Mouse (Mus musculus): Measurements from ENCODE around the gene Cbx3. TPM values are rescaled to one million over a fixed set of nuclear protein-coding genes. Genes with fewer than 3 reads are reported as not detected.

Gene Cbx3
- polyA plus RNA-seq, 1 experiment from 2014 or later: 307 TPM

GRCm38 (mm10) chr6:51456198-51456597 is 14.0 kb upstream of the Cbx3 start:
- Histone ChIP-seq H3K27me3 (replicated peaks) (no peaks in the 10 kb centered on the region), H3K9me3 (replicated peaks) (no peaks in the 10 kb centered on the region), H3K4me3 (no peak overlapping the region), H3K27ac (no peak overlapping the region), H3K36me3 (peaks cover 35% of the 10 kb centered on the region), H3K9ac (no peak overlapping the region), H3K4me2 (no peak overlapping the region), H3K4me1 (peaks cover 15% of the 10 kb centered on the region; the same call in 1 of the 2 replicates)
- 62% methylated on average over 1 of the region's 1 CpGs for whole genome bisulfite sequencing (ENCODE audit: insufficient replicate concordance)
- ATAC-seq: no peak

- Histone ChIP-seq H3K4me2 (no peak overlapping the region), H3K27ac (no peak overlapping the region), H3K9me3 (replicated peaks) (no peaks in the 10 kb centered on the region), H3K4me1 (peaks cover 15% of the 10 kb centered on the region; the same call in 1 of the 2 replicates), H3K36me3 (peaks cover 45% of the 10 kb centered on the region), H3K27me3 (replicated peaks) (no peaks in the 10 kb centered on the region), H3K9ac (no peak overlapping the region), H3K4me3 (no peak overlapping the region)
- whole genome bisulfite sequencing (ENCODE audit: insufficient replicate concordance): 61% methylated on average over 3 of the region's 3 CpGs
- no peak for ATAC-seq
These were observed 12.9 kb upstream of the Cbx3 start for GRCm38 (mm10) chr6:51457283-51457682.

GRCm38 (mm10) chr6:51457770-51458387 is 12.3 kb upstream of the Cbx3 start:
- no peak overlapping the region for H3K27ac ChIP-seq
- no peaks in the 10 kb centered on the region for H3K9me3 ChIP-seq (replicated peaks)
- H3K4me2 ChIP-seq: no peak overlapping the region
- H3K9ac ChIP-seq: no peak overlapping the region
- H3K4me1 ChIP-seq: peaks cover 15% of the 10 kb centered on the region; the same call in 1 of the 2 replicates
- H3K4me3 ChIP-seq: no peak overlapping the region
- no peak for ATAC-seq
- peaks cover 49% of the 10 kb centered on the region for H3K36me3 ChIP-seq
- WGBS (ENCODE audit: insufficient replicate concordance): 69% methylated on average over 8 of the region's 8 CpGs
- H3K27me3 ChIP-seq (replicated peaks): no peaks in the 10 kb centered on the region

- peaks cover 59% of the 10 kb centered on the region for H3K36me3 ChIP-seq
- no peaks in the 10 kb centered on the region for H3K9me3 ChIP-seq (replicated peaks)
- H3K27me3 ChIP-seq (replicated peaks): no peaks in the 10 kb centered on the region
- peak; percentile 25 for ATAC-seq
- no peak overlapping the region for H3K27ac ChIP-seq
- no peak overlapping the region for H3K4me2 ChIP-seq
- H3K4me1 ChIP-seq: peaks cover 22% of the 10 kb centered on the region
- H3K4me3 ChIP-seq: no peak overlapping the region
- no peak overlapping the region for H3K9ac ChIP-seq
- WGBS (ENCODE audit: insufficient replicate concordance): 20% methylated on average over 2 of the region's 2 CpGs
These were observed 11.2 kb upstream of the Cbx3 start for GRCm38 (mm10) chr6:51458925-51459312.

- no peak overlapping the region for H3K27ac ChIP-seq
- no peaks in the 10 kb centered on the region for H3K27me3 ChIP-seq (replicated peaks)
- no peak overlapping the region for H3K4me2 ChIP-seq
- H3K4me3 ChIP-seq: no peak overlapping the region
- peaks cover 23% of the 10 kb centered on the region for H3K4me1 ChIP-seq
- ATAC-seq: peak; percentile 56
- WGBS (ENCODE audit: insufficient replicate concordance): 40% methylated on average over 5 of the region's 5 CpGs
- no peaks in the 10 kb centered on the region for H3K9me3 ChIP-seq (replicated peaks)
- H3K36me3 ChIP-seq: peaks cover 64% of the 10 kb centered on the region
- no peak overlapping the region for H3K9ac ChIP-seq
These were observed 10.7 kb upstream of the Cbx3 start for GRCm38 (mm10) chr6:51459313-51460020.

GRCm38 (mm10) chr6:51460021-51460360 is 10.2 kb upstream of the Cbx3 start:
- H3K9ac ChIP-seq: no peak overlapping the region
- H3K36me3 ChIP-seq: peaks cover 70% of the 10 kb centered on the region
- no peak overlapping the region for H3K4me2 ChIP-seq
- H3K4me3 ChIP-seq: no peak overlapping the region
- no peaks in the 10 kb centered on the region for H3K9me3 ChIP-seq (replicated peaks)
- no peaks in the 10 kb centered on the region for H3K27me3 ChIP-seq (replicated peaks)
- ATAC-seq: peak; percentile 30; the same call in 1 of the 2 replicates
- WGBS (ENCODE audit: insufficient replicate concordance): 75% methylated on average over 4 of the region's 4 CpGs
- H3K27ac ChIP-seq: no peak overlapping the region
- H3K4me1 ChIP-seq: peaks cover 20% of the 10 kb centered on the region

- no peak for ATAC-seq
- H3K27ac ChIP-seq: no peak overlapping the region
- H3K9me3 ChIP-seq (replicated peaks): no peaks in the 10 kb centered on the region
- 81% methylated on average over 3 of the region's 3 CpGs for WGBS (ENCODE audit: insufficient replicate concordance)
- peaks cover 73% of the 10 kb centered on the region for H3K36me3 ChIP-seq
- H3K4me1 ChIP-seq: peaks cover 17% of the 10 kb centered on the region
- no peak overlapping the region for H3K4me3 ChIP-seq
- no peak overlapping the region for H3K9ac ChIP-seq
- no peaks in the 10 kb centered on the region for H3K27me3 ChIP-seq (replicated peaks)
- no peak overlapping the region for H3K4me2 ChIP-seq
These were observed 9.8 kb upstream of the Cbx3 start for GRCm38 (mm10) chr6:51460363-51460762.

- Histone ChIP-seq H3K9ac (peak overlapping the region; percentile 93), H3K9me3 (replicated peaks) (no peaks in the 10 kb centered on the region), H3K4me1 (peaks cover 35% of the 10 kb centered on the region), H3K4me3 (peak overlapping the region; percentile 94), H3K36me3 (peaks cover 61% of the 10 kb centered on the region), H3K27me3 (replicated peaks) (no peaks in the 10 kb centered on the region), H3K27ac (no peak overlapping the region), H3K4me2 (peak overlapping the region; percentile 63)
- 0% methylated on average over 2 of the region's 2 CpGs for WGBS (ENCODE audit: insufficient replicate concordance)
- ATAC-seq: no peak
These were observed 2.5 kb upstream of the Cbx3 start for GRCm38 (mm10) chr6:51467649-51468048.

GRCm38 (mm10) chr6:51468891-51469561 is 1.1 kb upstream of the Cbx3 start:
- Histone ChIP-seq H3K4me1 (peaks cover 40% of the 10 kb centered on the region), H3K4me2 (peak overlapping the region; percentile 63), H3K27me3 (replicated peaks) (no peaks in the 10 kb centered on the region), H3K27ac (peak overlapping the region; percentile 98), H3K4me3 (peak overlapping the region; percentile 94), H3K9me3 (replicated peaks) (no peaks in the 10 kb centered on the region), H3K9ac (peak overlapping the region; percentile 93), H3K36me3 (peaks cover 62% of the 10 kb centered on the region)
- WGBS (ENCODE audit: insufficient replicate concordance): 2% methylated on average over 63 of the region's 63 CpGs
- peak; percentile 10; the same call in 1 of the 2 replicates for ATAC-seq

- H3K4me2 ChIP-seq: peak within 1 kb of the TSS; percentile 63
- peaks cover 44% of the 10 kb centered on the region for H3K4me1 ChIP-seq
- H3K27ac ChIP-seq: peak within 1 kb of the TSS; percentile 98
- H3K36me3 ChIP-seq: peaks cover 62% of the 10 kb centered on the region
- WGBS (ENCODE audit: insufficient replicate concordance): under 1% methylated on average over 63 of the region's 63 CpGs
- H3K4me3 ChIP-seq: peak within 1 kb of the TSS; percentile 94
- H3K27me3 ChIP-seq (replicated peaks): no peaks in the 10 kb centered on the region
- no peaks in the 10 kb centered on the region for H3K9me3 ChIP-seq (replicated peaks)
- peak within 1 kb of the TSS; percentile 93 for H3K9ac ChIP-seq
- ATAC-seq: peak; percentile 91
These were observed 347 bp upstream of the Cbx3 start, which contains the start of gene Hnrnpa2b1 for GRCm38 (mm10) chr6:51469715-51470310. Gene Hnrnpa2b1 (minus strand): TSS chr6:51469894.

GRCm38 (mm10) chr6:51471179-51471505 is 982 bp downstream of the Cbx3 start:
- H3K4me3 ChIP-seq: peak overlapping the region; percentile 94
- H3K36me3 ChIP-seq: peaks cover 61% of the 10 kb centered on the region
- H3K4me2 ChIP-seq: peak overlapping the region; percentile 63
- H3K9me3 ChIP-seq (replicated peaks): no peaks in the 10 kb centered on the region
- peak overlapping the region; percentile 98 for H3K27ac ChIP-seq
- H3K4me1 ChIP-seq: peaks cover 44% of the 10 kb centered on the region
- ATAC-seq: peak; percentile 22; the same call in 1 of the 2 replicates
- WGBS (ENCODE audit: insufficient replicate concordance): 0% methylated on average over 10 of the region's 10 CpGs
- peak overlapping the region; percentile 93 for H3K9ac ChIP-seq
- H3K27me3 ChIP-seq (replicated peaks): no peaks in the 10 kb centered on the region

- H3K27me3 ChIP-seq (replicated peaks): no peaks in the 10 kb centered on the region
- ATAC-seq: no peak
These were observed 1.6 kb downstream of the Cbx3 start for GRCm38 (mm10) chr6:51471782-51472181.

More at GRCm38 (mm10) chr6:51471782-51472181, 1.6 kb downstream of the Cbx3 start:
- Histone ChIP-seq H3K4me1 (peaks cover 43% of the 10 kb centered on the region), H3K9ac (peak overlapping the region; percentile 93), H3K9me3 (replicated peaks) (no peaks in the 10 kb centered on the region), H3K4me3 (peak overlapping the region; percentile 94), H3K27ac (0 out of 2 replicates have a peak overlapping the region, but pooled peaks have one; percentile 45), H3K36me3 (peaks cover 60% of the 10 kb centered on the region), H3K4me2 (peak overlapping the region; percentile 63)
- WGBS (ENCODE audit: insufficient replicate concordance): 16% methylated on average over 3 of the region's 3 CpGs
